Mouse (Mus musculus): ENCODE measurements around the gene Cdk9.

DNA sequence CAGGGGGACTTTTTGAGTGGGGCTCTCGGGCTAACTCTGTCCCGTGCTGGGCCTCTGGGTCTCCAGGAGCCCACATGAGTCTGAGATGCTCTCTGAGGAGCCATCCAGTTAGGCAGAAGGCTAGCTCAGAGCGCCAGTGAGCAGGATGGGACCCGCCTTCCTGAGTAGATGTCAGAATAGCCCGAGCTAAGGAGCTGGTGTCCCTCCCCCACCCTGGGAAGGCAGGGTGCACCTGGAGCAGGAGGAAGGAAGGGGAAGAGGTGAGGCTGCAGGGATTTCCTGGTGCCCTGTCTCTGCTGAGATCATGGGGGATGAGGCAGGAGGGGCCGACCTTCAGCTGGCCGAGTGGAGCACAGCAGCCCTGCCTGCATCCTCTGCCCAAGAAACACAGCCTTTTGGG lies 15.6 kb upstream of the Cdk9 start:
- TF ChIP-seq CTCF (IDR thresholded peaks at IDR 0.05; ENCODE audit: control insufficient read depth, insufficient read depth, insufficient read length) (no peak), USF1 (IDR thresholded peaks at IDR 0.05; ENCODE audit: low read depth) (no peak), MAX (IDR thresholded peaks at IDR 0.05) (no peak)
